Comparison of ENCODE assay signal across 23 mouse cellular contexts in the genomic region with DNA sequence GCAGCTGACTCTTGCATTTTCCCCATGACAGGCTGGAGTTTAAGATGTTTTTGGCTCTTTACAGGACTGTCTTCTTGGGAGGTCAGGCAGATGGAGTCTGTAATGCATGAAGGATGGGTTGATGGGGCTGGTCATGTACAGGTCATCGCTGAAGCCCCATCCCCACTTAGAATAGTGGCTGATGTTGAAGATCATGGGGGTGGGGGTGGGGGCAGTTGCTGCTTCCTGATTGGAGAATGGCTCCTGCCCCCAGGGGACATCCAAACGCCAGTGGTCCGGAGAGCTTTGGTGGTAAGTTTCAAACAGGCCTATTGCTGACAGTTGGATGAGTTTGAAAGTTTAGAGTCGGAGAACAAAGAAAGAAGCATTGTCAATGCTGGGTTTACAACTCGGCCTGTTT.
DNase-seq lines count a peak whose midpoint lies in the region; ATAC-seq and TF ChIP-seq lines count a peak whose summit lies in the region.
"Had no signal": no experiment of that assay in that cellular context is flagged by ENCODE, and none has a peak within 500 bp of the region (broad histone marks: within the 10 kb centered on the region; RNA-seq: fewer than 3 reads in every experiment).

No protein-coding gene starts in this region.

- no peaks in the 10 kb centered on the region for H3K36me3 ChIP-seq in intestine, embryonic 14.5 days (ENCODE audit: control insufficient read depth, insufficient read depth, low read length)
- H3K36me3 ChIP-seq in intestine, postnatal 0 days (ENCODE audit: control insufficient read depth, insufficient read depth): no peaks in the 10 kb centered on the region
- no peaks in the 10 kb centered on the region for H3K36me3 ChIP-seq in kidney, postnatal 0 days (ENCODE audit: insufficient read depth, low read length)
- no peaks in the 10 kb centered on the region for H3K36me3 ChIP-seq in stomach, embryonic 14.5 days (ENCODE audit: control insufficient read depth, insufficient read depth, low read length)
- H3K36me3 ChIP-seq in stomach, postnatal 0 days (ENCODE audit: control insufficient read depth, insufficient read depth, low read length): no peaks in the 10 kb centered on the region
- H3K36me3 ChIP-seq: embryonic facial prominence, embryonic 15.5 days; forebrain, embryonic 10.5 days; G1E; heart, embryonic 13.5 days had no signal

- no peak for ATAC-seq in intestine, embryonic 14.5 days (replicated peaks; ENCODE audit: low FRiP score, low TSS enrichment, low read depth)
- ATAC-seq in intestine, postnatal 0 days: no peak
- ATAC-seq in kidney, postnatal 0 days (replicated peaks; ENCODE audit: low FRiP score, low read depth): no peak
- no peak for ATAC-seq in stomach, embryonic 14.5 days (ENCODE audit: insufficient number of reproducible peaks, insufficient read depth, low FRiP score, low read depth)
- no peak for ATAC-seq in stomach, postnatal 0 days (ENCODE audit: low FRiP score, low TSS enrichment)
- ATAC-seq: CD4-positive, CD25-positive, alpha-beta regulatory T cell, adult 4 months; forebrain, embryonic 14.5 days had no signal

- peaks cover 34% of the 10 kb centered on the region; the same call in 1 of the 2 replicates for H3K4me1 ChIP-seq in intestine, embryonic 14.5 days (replicated peaks; ENCODE audit: control insufficient read depth, insufficient read depth, low read length)
- H3K4me1 ChIP-seq in intestine, postnatal 0 days (replicated peaks; ENCODE audit: control insufficient read depth, insufficient read depth, low read length): peaks cover 2% of the 10 kb centered on the region; the same call in 1 of the 2 replicates
- H3K4me1 ChIP-seq in kidney, postnatal 0 days (replicated peaks; ENCODE audit: insufficient read depth, low read length): peaks cover 5% of the 10 kb centered on the region; the same call in 1 of the 2 replicates
- 0 out of 2 replicates have a peak, but pooled peaks cover 3% of the 10 kb centered on the region for H3K4me1 ChIP-seq in stomach, embryonic 14.5 days (ENCODE audit: control insufficient read depth, insufficient read depth, low read length)
- 0 out of 2 replicates have a peak, but pooled peaks cover 4% of the 10 kb centered on the region for H3K4me1 ChIP-seq in stomach, postnatal 0 days (replicated peaks; ENCODE audit: control insufficient read depth, insufficient read depth)

- TF ChIP-seq EP300 in stomach, postnatal 0 days (optimal IDR thresholded peaks at IDR 0.05): no peak

- TF ChIP-seq CTCF in intestine, postnatal 0 days (IDR thresholded peaks at IDR 0.05; ENCODE audit: low read depth): no peak
- TF ChIP-seq CTCF in kidney, postnatal 0 days (IDR thresholded peaks at IDR 0.05; ENCODE audit: low read depth): no peak
- no peak for TF ChIP-seq CTCF in stomach, postnatal 0 days (IDR thresholded peaks at IDR 0.05; ENCODE audit: low read depth)

- 40% methylated on average over 5 of the region's 5 CpGs for WGBS in intestine, embryonic 14.5 days
- 68% methylated on average over 5 of the region's 5 CpGs for WGBS in intestine, postnatal 0 days
- WGBS in kidney, postnatal 0 days: 44% methylated on average over 5 of the region's 5 CpGs
- 29% methylated on average over 5 of the region's 5 CpGs for WGBS in stomach, embryonic 14.5 days
- WGBS in stomach, postnatal 0 days: 47% methylated on average over 5 of the region's 5 CpGs

- peak overlapping the region; percentile 22; the same call in 1 of the 2 replicates for H3K4me2 ChIP-seq in intestine, embryonic 14.5 days (ENCODE audit: low read length)
- no peak overlapping the region for H3K4me2 ChIP-seq in intestine, postnatal 0 days (replicated peaks; ENCODE audit: low read depth)
- no peak overlapping the region for H3K4me2 ChIP-seq in kidney, postnatal 0 days (ENCODE audit: low read length)
- no peak overlapping the region for H3K4me2 ChIP-seq in stomach, embryonic 14.5 days (replicated peaks; ENCODE audit: low read depth, low read length)
- no peak overlapping the region for H3K4me2 ChIP-seq in stomach, postnatal 0 days (replicated peaks; ENCODE audit: low read depth)
- H3K4me2 ChIP-seq: embryonic facial prominence, embryonic 15.5 days; heart, embryonic 13.5 days had no signal

- peaks cover 6% of the 10 kb centered on the region for H3K27me3 ChIP-seq in intestine, embryonic 14.5 days (replicated peaks; ENCODE audit: control insufficient read depth, insufficient read depth, low read length)
- H3K27me3 ChIP-seq in intestine, postnatal 0 days (replicated peaks; ENCODE audit: control insufficient read depth, insufficient read depth, low read length): peaks cover 7% of the 10 kb centered on the region
- H3K27me3 ChIP-seq in kidney, postnatal 0 days (ENCODE audit: insufficient read depth, low read length): no peaks in the 10 kb centered on the region
- H3K27me3 ChIP-seq in stomach, embryonic 14.5 days (ENCODE audit: control insufficient read depth, insufficient read depth, low read length): no peaks in the 10 kb centered on the region
- H3K27me3 ChIP-seq in stomach, postnatal 0 days (ENCODE audit: control insufficient read depth, insufficient read depth, low read length): no peaks in the 10 kb centered on the region

- H3K4me3 ChIP-seq in intestine, embryonic 14.5 days (ENCODE audit: low read depth, low read length): no peak overlapping the region
- no peak overlapping the region for H3K4me3 ChIP-seq in intestine, postnatal 0 days (ENCODE audit: low read depth, low read length)
- no peak overlapping the region for H3K4me3 ChIP-seq in kidney, postnatal 0 days (replicated peaks; ENCODE audit: low read depth, low read length)
- no peak overlapping the region for H3K4me3 ChIP-seq in stomach, embryonic 14.5 days (ENCODE audit: low read depth, low read length)
- no peak overlapping the region for H3K4me3 ChIP-seq in stomach, postnatal 0 days (ENCODE audit: low read depth, low read length)
- H3K4me3 ChIP-seq: embryonic facial prominence, embryonic 15.5 days; erythroblast, embryonic 14.5 days; forebrain, embryonic 10.5 days; heart, embryonic 13.5 days had no signal

- no peaks in the 10 kb centered on the region for H3K9me3 ChIP-seq in intestine, embryonic 14.5 days (ENCODE audit: control insufficient read depth, low read length)
- H3K9me3 ChIP-seq in intestine, postnatal 0 days (ENCODE audit: control insufficient read depth): no peaks in the 10 kb centered on the region
- H3K9me3 ChIP-seq in kidney, postnatal 0 days (replicated peaks; ENCODE audit: low read length): no peaks in the 10 kb centered on the region
- no peaks in the 10 kb centered on the region for H3K9me3 ChIP-seq in stomach, embryonic 14.5 days (ENCODE audit: control insufficient read depth, low read depth, low read length)
- H3K9me3 ChIP-seq in stomach, postnatal 0 days (ENCODE audit: control insufficient read depth, low read length): no peaks in the 10 kb centered on the region
- H3K9me3 ChIP-seq: embryonic facial prominence, embryonic 15.5 days; forebrain, embryonic 10.5 days; heart, embryonic 13.5 days had no signal

- peak overlapping the region; percentile 81 for H3K27ac ChIP-seq in intestine, embryonic 14.5 days (ENCODE audit: low read depth)
- H3K27ac ChIP-seq in intestine, postnatal 0 days (ENCODE audit: low read depth, low read length): no peak overlapping the region
- H3K27ac ChIP-seq in kidney, postnatal 0 days: peak overlapping the region; percentile 38
- peak overlapping the region; percentile 62; the same call in 1 of the 2 replicates for H3K27ac ChIP-seq in stomach, embryonic 14.5 days (ENCODE audit: low read length)
- H3K27ac ChIP-seq in stomach, postnatal 0 days (replicated peaks): no peak overlapping the region
- H3K27ac ChIP-seq: embryonic facial prominence, embryonic 15.5 days; forebrain, embryonic 10.5 days; heart, embryonic 13.5 days had no signal

- DNase-seq in intestine, embryonic 14.5 days (ENCODE audit: low spot score): no peak
- DNase-seq in kidney, postnatal 0 days (ENCODE audit: low spot score): peak; percentile 67
- no peak for DNase-seq in kidney, adult 11 months
- no peak for DNase-seq in stomach, postnatal 0 days (ENCODE audit: low spot score)
- no peak for DNase-seq in left cerebral cortex, adult 8-10 months (ENCODE audit: low spot score in 2 of 2)
- DNase-seq: adrenal gland, adult 8-10 months; B cell, adult 2 months; cerebellum, adult 11 months; cerebellum, adult 8-10 months; cerebellum, postnatal 14 days; embryo, embryonic 11 days; gastrocnemius, postnatal 36 days; heart, adult 11 months; heart, postnatal 36 days had no signal

- H3K9ac ChIP-seq in intestine, embryonic 14.5 days (ENCODE audit: low read length): no peak overlapping the region
- H3K9ac ChIP-seq in intestine, postnatal 0 days (ENCODE audit: low read depth, low read length): no peak overlapping the region
- H3K9ac ChIP-seq in kidney, postnatal 0 days (ENCODE audit: low read depth, low read length): no peak overlapping the region
- no peak overlapping the region for H3K9ac ChIP-seq in stomach, embryonic 14.5 days (replicated peaks; ENCODE audit: low read depth, low read length)
- no peak overlapping the region for H3K9ac ChIP-seq in stomach, postnatal 0 days (ENCODE audit: low read length)
- H3K9ac ChIP-seq: embryonic facial prominence, embryonic 15.5 days; heart, embryonic 13.5 days had no signal

Comparison
In these comparisons a context has a peak if more than half of its experiments do, and no peak if none do; other contexts are left out.
1. H3K27ac ChIP-seq: peak in intestine, embryonic 14.5 days (single experiment), kidney, postnatal 0 days (single experiment) and stomach, embryonic 14.5 days (single experiment); none in intestine, postnatal 0 days (single experiment) and stomach, postnatal 0 days (single experiment).